Comparison of ENCODE assay signal across 8 mouse cellular contexts in genomic region chr8:23504704-23505103, GRCm38 (mm10).
DNase-seq lines count a peak whose midpoint lies in the region; ATAC-seq and TF ChIP-seq lines count a peak whose summit lies in the region.

No protein-coding gene starts in this region.

- no peaks in the 10 kb centered on the region for H3K9me3 ChIP-seq in liver, embryonic 12.5 days (replicated peaks)
- no peaks in the 10 kb centered on the region for H3K9me3 ChIP-seq in kidney, embryonic 14.5 days (ENCODE audit: control insufficient read depth, low read length)
- H3K9me3 ChIP-seq in limb, embryonic 10.5 days (replicated peaks), result no peaks in the 10 kb centered on the region

- H3K4me1 ChIP-seq in liver, adult 2 months (ENCODE audit: control insufficient read depth, insufficient read depth, low read length), result no peaks in the 10 kb centered on the region
- H3K4me1 ChIP-seq in liver, embryonic 12.5 days, result no peaks in the 10 kb centered on the region
- no peaks in the 10 kb centered on the region for H3K4me1 ChIP-seq in kidney, embryonic 14.5 days (ENCODE audit: control insufficient read depth, insufficient read depth, low read length)
- H3K4me1 ChIP-seq in limb, embryonic 10.5 days, result peaks cover 18% of the 10 kb centered on the region

- no peaks in the 10 kb centered on the region for H3K36me3 ChIP-seq in liver, adult 2 months (ENCODE audit: control insufficient read depth, insufficient read depth, low read length)
- no peaks in the 10 kb centered on the region for H3K36me3 ChIP-seq in liver, embryonic 12.5 days
- no peaks in the 10 kb centered on the region for H3K36me3 ChIP-seq in kidney, embryonic 14.5 days (ENCODE audit: control insufficient read depth, insufficient read depth, low read length)
- H3K36me3 ChIP-seq in limb, embryonic 10.5 days, result no peaks in the 10 kb centered on the region

- no peaks in the 10 kb centered on the region for H3K79me2 ChIP-seq in liver, adult 2 months (ENCODE audit: control insufficient read depth, insufficient read depth, low read length)

- TF ChIP-seq CTCF in liver, adult 2 months (IDR thresholded peaks at IDR 0.05; ENCODE audit: low read depth, low read length), result peak; percentile 79

- H3K9ac ChIP-seq in liver, adult 2 months (ENCODE audit: low read depth, low read length), result no peak overlapping the region
- H3K9ac ChIP-seq in liver, embryonic 12.5 days, result no peak overlapping the region
- no peak overlapping the region for H3K9ac ChIP-seq in kidney, embryonic 14.5 days (ENCODE audit: low read depth, low read length)

- H3K27ac ChIP-seq in liver, adult 2 months (replicated peaks; ENCODE audit: insufficient read depth, low read depth, low read length), result no peak overlapping the region
- no peak overlapping the region for H3K27ac ChIP-seq in liver, embryonic 12.5 days
- H3K27ac ChIP-seq in kidney, embryonic 14.5 days (ENCODE audit: low read depth, low read length), result no peak overlapping the region
- H3K27ac ChIP-seq in limb, embryonic 10.5 days, result peak overlapping the region; percentile 67

- no peak for ATAC-seq in liver, embryonic 12.5 days
- peak; percentile 43; the same call in 1 of the 2 replicates for ATAC-seq in kidney, embryonic 14.5 days (ENCODE audit: low FRiP score, low TSS enrichment)

- no peaks in the 10 kb centered on the region for H3K27me3 ChIP-seq in liver, adult 2 months (ENCODE audit: control insufficient read depth, insufficient read depth, low read length)
- no peaks in the 10 kb centered on the region for H3K27me3 ChIP-seq in liver, embryonic 12.5 days (replicated peaks)
- no peaks in the 10 kb centered on the region for H3K27me3 ChIP-seq in kidney, embryonic 14.5 days (ENCODE audit: control insufficient read depth, insufficient read depth, low read length)
- H3K27me3 ChIP-seq in limb, embryonic 10.5 days (ENCODE audit: low read depth, poor library complexity, severe bottlenecking), result no peaks in the 10 kb centered on the region

- no peak for TF ChIP-seq POLR2A in liver, adult 2 months (IDR thresholded peaks at IDR 0.05; ENCODE audit: extremely low read depth, insufficient read depth, low read length)

- WGBS in liver, adult 2 months, result 50% methylated on average over 10 of the region's 10 CpGs
- 64% methylated on average over 10 of the region's 10 CpGs for WGBS in liver, embryonic 12.5 days (ENCODE audit: insufficient replicate concordance)
- WGBS in kidney, embryonic 14.5 days, result 54% methylated on average over 10 of the region's 10 CpGs
- WGBS in limb, embryonic 10.5 days, result 53% methylated on average over 10 of the region's 10 CpGs

- H3K4me3 ChIP-seq in liver, adult 2 months (ENCODE audit: insufficient read depth, low read depth, low read length), result no peak overlapping the region
- no peak overlapping the region for H3K4me3 ChIP-seq in liver, embryonic 12.5 days
- no peak overlapping the region for H3K4me3 ChIP-seq in kidney, embryonic 14.5 days (ENCODE audit: low read length)
- no peak overlapping the region for H3K4me3 ChIP-seq in limb, embryonic 10.5 days

- no peak overlapping the region for H3K4me2 ChIP-seq in liver, embryonic 12.5 days
- H3K4me2 ChIP-seq in kidney, embryonic 14.5 days (replicated peaks; ENCODE audit: low read depth, low read length), result no peak overlapping the region

- DNase-seq in liver, adult 2 months (ENCODE audit: extremely low read depth, low read depth, low spot score), result peak; percentile 20
- DNase-seq in embryo, embryonic 9.5 days (ENCODE audit: extremely low spot score), result peak; percentile 54
- DNase-seq in heart, adult 18-20 months, result peak; percentile 42 to 80
- DNase-seq in limb, embryonic 10.5 days (ENCODE audit: low spot score), result peak; percentile 75
- peak; percentile 62 for DNase-seq in retina, embryonic 14.5 days (ENCODE audit: low spot score)
- no peak for DNase-seq in B cell, adult 2 months

Comparison
In these comparisons a context has a peak if more than half of its experiments do, and no peak if none do; other contexts are left out.
1. DNase-seq: peak in liver, adult 2 months (single experiment), embryo, embryonic 9.5 days (single experiment), heart, adult 18-20 months (2 of 2), limb, embryonic 10.5 days (single experiment) and retina, embryonic 14.5 days (single experiment); none in B cell, adult 2 months (0 of 2).